Mouse (Mus musculus) lung, postnatal 36 days (tissue): Measurements from ENCODE around the gene Tmem231.

Experiments
- DNase-seq: peaks from one replicate; pipeline ENCODE4 v3.0.0; 2022; ENCODE audit warnings: mixed read lengths

Tmem231 gene

DNA sequence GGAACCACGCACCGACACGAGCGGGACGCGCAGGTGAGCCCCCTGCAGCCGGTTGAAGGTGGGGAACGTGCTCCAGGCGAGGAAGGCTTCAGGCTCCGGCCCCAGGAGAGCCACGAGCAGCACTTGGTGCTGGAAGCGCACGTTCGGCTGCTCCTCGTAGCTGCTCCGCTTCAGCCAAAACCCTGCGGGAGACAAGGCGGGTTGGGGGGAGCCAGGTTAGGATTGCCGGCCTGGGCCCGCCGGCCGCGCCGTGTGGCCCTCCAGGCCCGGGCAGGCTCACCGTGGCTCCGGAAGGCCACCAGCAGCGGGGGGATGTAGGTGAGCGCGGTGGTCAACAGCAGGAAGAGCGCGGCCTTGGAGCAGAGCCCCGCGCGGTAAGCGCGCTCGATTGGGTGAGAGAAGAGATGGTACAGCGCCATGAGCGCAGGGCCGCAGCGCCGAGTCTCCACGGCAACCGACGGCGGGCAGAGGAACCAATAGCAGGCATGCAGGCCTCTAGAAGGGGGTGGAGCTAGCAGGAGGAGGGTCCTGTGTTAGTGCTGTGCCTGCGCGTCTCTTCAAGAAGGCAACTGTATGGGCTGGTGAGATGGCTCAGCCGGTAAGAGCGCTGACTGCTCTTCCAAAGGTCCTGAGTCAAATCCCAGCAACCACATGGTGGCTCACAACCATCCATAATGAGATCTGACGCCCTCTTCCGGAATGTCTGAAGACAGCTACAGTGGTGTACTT, at the start of gene Tmem231:
Gene Tmem231, minus strand, starts transcription at position 534 of the 729 bp plus-strand sequence.
- DNase-seq: peak; percentile 96

DNA sequence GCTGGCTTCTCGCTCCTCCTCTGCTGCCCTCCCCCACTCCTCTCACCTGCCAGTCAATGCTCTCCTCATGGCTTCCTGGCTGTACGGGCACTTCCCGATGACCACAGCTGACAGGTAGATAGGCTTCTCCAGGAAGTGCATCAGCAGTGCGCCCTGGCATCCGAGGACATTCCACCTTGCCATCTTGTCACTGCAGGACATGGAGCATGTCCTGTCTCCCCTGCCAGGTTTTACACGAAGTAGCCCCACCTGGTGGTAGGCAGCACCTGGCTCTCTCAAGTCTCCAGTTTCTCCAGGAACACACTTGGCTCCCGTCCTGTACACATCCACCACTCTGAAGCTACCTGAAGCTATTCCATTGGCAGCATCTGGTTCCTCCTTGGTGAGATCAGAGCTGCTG, 48.4 kb upstream of the Tmem231 start:
- peak; percentile 28 for DNase-seq

GRCm38 (mm10) chr8:111978147-111978546, 44.5 kb upstream of the Tmem231 start:
- DNase-seq: no peak

- no peak for DNase-seq
Observed at GRCm38 (mm10) chr8:111976326-111976725, 42.6 kb upstream of the Tmem231 start.

- DNase-seq: no peak
Observed at GRCm38 (mm10) chr8:111975706-111976105, 42.0 kb upstream of the Tmem231 start.

- no peak for DNase-seq
Observed at GRCm38 (mm10) chr8:111974138-111974537, 40.5 kb upstream of the Tmem231 start.

DNA sequence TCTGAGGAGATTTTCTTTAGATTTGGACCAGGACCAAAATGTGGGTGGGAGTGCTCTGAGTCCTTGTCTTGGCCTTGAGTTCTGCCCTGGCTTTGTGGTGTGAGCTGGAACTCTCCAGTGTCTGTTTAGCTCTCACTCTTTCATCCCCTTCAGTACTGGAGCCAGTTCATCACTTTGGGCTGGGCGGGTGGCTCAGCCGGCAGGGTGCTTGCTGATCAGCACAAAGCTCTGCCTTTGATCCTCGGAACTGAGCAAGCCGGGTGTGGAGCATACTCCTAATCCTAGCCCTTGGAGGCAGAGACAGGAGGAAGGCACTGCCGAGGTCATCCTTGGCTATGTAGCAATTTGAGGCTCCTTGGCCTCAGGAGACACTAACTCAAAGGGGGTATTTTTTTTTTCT, 35.3 kb upstream of the Tmem231 start:
- no peak for DNase-seq

DNA sequence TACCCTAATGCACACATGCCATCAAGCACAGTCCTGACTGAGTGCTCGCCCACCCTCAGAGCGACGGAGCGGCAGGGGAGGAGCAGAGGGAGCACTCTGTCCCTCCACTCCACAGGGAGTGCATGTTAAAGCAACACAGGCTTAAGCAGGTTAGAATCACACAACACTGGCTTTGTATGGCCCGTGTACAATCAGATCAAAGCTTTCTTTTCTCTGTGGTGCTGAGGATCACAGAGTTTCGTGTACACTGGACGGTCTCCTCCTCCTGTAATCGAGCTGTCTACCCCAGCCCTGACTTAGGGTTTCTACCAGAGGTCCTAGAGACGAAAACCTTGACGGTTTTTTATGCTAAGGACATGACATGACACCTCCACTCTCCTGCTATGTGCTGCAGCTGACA, 34.9 kb upstream of the Tmem231 start:
- DNase-seq: no peak

DNA sequence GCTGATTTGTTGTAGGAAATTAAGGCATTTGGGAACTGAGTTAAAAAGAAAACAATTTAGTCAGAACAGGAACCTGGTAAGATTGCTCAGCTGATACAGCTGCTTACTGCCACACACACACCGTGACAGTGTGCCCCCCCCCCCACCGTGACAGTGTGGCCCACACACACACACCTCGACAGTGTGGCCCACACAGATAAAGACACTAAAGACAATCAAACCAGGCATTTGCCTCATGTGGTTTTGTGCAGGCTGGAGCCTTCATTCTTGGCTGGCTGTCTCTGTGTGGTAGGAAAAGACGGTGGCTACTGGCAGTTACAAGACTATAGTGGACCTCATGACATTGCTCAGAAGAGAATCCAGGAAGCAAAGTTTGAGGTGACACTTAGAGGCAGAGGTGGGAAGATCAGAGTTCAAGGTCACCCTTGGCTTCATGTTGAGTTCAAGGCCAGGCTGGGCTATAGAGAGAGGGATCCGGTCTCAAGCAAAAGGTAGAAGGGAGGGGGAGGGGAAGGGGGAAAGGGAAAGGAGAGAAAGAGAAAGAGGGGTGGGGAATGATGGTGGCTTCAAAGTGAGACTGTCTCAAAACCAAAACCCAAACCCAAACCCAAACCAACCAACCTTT, 33.7 kb upstream of the Tmem231 start:
- DNase-seq: no peak

DNA sequence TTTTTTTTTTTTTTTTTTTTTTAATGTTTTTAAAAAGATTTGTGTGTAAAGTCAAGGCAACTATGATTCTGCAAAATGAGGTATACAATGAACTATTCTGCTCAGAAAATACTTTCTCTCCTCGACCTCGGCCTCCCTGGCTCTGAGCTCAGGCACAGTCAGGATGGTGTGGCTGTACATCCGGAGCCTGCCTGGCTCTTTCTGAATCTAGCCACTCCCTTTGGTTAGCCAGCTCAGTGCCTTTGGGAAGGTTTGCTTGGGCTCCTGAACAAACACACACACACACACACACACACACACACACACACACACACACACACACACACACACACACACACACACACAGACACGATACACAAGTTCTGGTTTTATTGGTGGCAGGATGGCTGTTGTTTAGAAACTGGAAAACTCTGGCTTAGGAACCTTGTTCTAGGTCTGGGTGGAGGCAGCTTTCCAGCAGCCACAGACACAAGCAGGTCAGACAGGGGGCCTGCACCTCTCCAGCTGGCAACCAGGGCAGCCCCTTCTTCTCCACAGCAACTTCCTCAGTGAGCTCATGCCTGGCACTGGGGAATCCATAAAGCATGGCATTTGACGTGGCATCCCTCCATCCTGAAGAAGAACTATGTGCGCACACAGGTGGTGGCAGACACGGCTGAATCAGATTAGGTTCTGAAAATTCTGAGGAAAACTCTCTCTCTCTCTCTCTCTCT, 31.3 kb upstream of the Tmem231 start:
- no peak for DNase-seq

- DNase-seq: no peak
Observed at GRCm38 (mm10) chr8:111964351-111964750, 30.7 kb upstream of the Tmem231 start.

DNA sequence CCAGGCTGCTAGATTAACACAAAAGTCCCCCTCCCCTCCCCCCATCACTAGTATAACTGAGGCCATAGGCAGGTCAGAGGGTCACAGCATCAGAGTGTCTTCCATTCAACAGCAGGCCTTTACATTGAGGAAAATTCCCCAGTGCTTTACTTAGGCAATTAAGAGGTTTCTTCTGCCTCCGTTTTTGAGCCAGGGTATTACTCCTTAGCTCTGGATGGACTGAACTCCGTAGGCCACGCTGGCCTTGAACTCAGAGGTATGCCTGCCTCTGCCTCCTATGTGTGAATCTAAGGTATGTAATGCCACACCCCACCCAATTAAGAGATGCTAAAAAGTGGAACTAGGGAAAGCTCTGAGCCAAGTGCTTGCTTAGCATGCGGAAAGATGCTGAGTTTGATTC, 29.9 kb upstream of the Tmem231 start:
- no peak for DNase-seq

GRCm38 (mm10) chr8:111963091-111963490, 29.4 kb upstream of the Tmem231 start:
- DNase-seq: no peak

- no peak for DNase-seq
Observed at GRCm38 (mm10) chr8:111962589-111962988, 28.9 kb upstream of the Tmem231 start.

DNA sequence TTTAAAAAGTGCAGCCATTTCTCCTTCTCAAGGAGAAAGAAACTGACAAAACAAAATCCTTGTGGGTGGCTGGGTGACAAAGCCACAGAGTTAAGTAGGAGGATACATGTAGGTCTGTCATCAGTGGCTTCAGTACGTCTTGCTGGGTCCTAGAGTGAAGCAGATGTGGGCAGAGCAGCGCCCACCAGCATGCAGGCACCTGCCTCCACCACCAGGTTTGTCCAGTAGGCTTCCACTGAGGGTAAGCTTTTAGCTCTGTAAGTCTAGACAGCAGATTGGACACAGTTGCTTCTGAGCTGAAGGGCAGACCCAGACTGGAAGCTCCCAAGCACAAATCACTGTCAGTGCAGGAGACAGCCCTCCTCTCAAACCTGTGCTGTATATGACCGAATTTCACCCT, 27.6 kb upstream of the Tmem231 start:
- DNase-seq: no peak

DNA sequence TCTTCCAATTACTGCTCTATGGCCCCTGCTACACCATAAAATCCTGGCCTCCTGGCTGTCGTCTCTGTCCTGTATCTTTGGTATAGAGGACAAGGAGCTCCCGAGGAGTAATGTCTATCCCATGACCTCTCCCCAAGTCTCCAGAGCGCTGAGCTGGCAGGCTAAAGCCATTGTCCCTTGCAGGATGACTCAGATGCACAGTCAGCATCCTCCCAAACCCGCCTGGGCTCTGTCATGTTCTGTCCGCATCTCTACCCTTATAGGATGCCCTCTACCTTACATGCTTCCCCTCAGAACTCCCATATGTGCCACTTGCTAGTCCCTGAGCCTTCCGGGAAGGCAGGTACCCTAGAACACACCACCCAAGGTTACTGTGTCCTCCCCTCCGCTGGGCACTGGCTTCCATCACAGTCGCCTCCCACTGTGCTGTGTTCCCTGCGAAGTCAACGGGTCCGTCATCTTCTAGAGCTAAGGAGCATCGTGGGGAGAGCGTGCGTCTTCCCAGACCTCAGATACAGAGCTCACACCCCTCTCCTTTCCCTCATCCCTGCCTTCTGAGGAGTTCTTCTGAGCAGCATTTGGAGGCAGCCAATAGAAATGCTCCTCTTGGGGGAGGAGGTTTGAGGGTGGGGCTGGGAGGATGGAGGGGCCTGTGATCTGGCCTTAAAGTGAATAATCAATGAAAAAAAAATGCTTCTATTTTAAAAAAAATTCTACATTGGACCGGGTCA, 27.1 kb upstream of the Tmem231 start:
- no peak for DNase-seq

DNA sequence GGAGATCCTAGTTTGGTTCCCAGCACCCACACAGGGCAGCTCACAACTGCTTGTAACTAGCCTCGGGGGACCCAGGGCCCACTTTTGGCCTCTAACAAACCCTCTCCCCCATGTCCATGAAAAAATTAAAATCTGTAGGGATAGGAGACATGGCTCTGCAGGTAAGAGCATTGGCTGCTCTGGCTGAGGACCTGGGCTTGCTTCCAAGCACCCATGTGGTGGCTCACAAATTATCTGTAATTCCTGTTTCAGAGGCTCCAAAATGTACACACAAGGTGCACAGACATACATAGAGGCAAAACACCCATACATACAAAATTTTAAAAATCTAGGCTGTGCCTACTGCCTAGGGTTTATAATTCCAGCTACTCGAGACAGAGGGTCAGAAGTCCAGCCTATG, 23.6 kb upstream of the Tmem231 start:
- DNase-seq: no peak

- no peak for DNase-seq
Observed at GRCm38 (mm10) chr8:111955879-111956278, 22.2 kb upstream of the Tmem231 start.

- no peak for DNase-seq
Observed at GRCm38 (mm10) chr8:111954844-111955594, 21.3 kb upstream of the Tmem231 start.

- no peak for DNase-seq
Observed at GRCm38 (mm10) chr8:111951936-111952335, 18.3 kb upstream of the Tmem231 start.

GRCm38 (mm10) chr8:111951317-111951716, 17.6 kb upstream of the Tmem231 start:
- DNase-seq: peak; percentile 63

- no peak for DNase-seq
Observed at GRCm38 (mm10) chr8:111950846-111951245, 17.2 kb upstream of the Tmem231 start.

GRCm38 (mm10) chr8:111947954-111948353, 14.3 kb upstream of the Tmem231 start:
- DNase-seq: no peak
